Mouse (Mus musculus) c-Kit-positive CD71-positive TER-119-negative erythroid progenitor cells, embryonic 14.5 days (primary cell): Measurements from ENCODE around the gene Lbh.

Experiments used
- DNase-seq: peaks from one replicate; pipeline ENCODE4 v3.0.0-alpha.2; 2013; ENCODE audit warnings: low read depth

Lbh gene

DNA sequence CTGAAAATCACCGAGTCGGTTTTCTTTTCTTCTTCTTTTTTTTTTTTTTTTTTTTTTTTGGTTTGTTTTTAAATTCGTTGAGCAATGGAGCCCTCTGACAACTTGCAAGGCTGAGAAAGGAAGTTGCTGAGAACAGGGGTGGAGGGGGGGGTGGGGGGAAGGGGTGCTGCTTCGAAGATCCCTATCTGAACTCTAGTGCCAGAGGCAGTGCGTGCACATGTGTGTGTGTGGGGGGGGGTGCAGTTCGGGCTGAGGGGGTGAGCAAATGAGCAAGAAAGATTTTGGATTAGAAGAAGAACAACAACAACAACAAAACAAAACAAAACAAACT is 21.4 kb downstream of the Lbh start:
- DNase-seq: no peak

GRCm38 (mm10) chr17:72944368-72944767 is 26.3 kb downstream of the Lbh start:
- no peak for DNase-seq

DNA sequence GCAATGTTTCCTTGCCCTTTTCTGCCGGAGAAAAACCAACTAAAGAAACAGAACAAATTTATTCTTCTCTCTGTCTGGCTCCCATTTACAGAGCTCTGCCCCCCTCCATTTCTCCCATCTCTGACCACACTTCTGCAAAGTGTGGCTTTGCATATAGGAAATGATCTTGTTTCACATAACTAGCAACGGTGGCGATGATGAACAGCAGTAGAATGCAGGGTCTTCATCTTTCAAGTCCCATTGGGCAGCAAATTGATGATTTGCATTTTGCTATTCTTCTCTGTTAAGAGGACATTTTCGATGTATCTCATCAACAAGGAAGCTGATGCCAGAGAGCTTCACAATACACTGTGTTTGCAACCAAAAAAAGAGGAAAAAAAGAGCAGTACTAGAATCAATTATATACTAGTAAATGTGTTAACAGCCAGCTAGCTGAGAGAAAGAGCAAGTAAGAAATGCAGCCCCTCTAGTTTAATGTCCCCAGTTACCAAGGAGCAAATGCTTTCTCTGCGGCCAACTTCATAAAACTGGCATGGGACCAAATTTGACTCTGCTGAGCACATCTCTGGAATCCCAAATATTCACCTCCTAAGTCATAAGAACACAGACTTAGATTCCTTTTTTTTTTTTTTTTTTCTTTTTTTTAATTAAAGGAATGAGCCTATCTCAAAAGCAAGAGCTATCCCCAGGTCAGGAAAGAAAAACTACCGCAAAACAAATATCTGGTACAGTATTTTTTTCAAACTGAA is 29.2 kb downstream of the Lbh start:
- no peak for DNase-seq

DNA sequence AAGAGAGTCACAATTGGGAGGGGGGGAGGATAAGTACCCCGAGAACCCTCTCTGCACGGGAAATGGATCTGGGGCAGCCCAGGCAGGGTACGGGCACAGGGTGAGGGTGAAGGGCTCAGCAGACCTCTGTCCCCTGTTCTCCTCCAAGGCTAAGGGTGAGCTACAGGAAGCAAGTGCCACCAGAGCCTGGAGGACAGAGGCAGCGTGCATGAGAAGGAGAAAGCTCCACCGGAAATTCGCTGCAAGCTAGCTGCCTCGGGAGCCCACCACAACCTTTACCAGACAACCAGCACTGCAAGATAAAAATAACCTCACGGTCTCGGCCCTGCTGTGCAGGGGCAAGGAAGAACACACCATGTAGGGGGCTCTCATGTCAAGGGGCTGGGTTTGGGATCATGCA is 30.0 kb downstream of the Lbh start:
- DNase-seq: no peak

GRCm38 (mm10) chr17:72949247-72949701 is 31.2 kb downstream of the Lbh start:
- DNase-seq: no peak

GRCm38 (mm10) chr17:72951331-72951730 is 33.2 kb downstream of the Lbh start:
- no peak for DNase-seq

DNA sequence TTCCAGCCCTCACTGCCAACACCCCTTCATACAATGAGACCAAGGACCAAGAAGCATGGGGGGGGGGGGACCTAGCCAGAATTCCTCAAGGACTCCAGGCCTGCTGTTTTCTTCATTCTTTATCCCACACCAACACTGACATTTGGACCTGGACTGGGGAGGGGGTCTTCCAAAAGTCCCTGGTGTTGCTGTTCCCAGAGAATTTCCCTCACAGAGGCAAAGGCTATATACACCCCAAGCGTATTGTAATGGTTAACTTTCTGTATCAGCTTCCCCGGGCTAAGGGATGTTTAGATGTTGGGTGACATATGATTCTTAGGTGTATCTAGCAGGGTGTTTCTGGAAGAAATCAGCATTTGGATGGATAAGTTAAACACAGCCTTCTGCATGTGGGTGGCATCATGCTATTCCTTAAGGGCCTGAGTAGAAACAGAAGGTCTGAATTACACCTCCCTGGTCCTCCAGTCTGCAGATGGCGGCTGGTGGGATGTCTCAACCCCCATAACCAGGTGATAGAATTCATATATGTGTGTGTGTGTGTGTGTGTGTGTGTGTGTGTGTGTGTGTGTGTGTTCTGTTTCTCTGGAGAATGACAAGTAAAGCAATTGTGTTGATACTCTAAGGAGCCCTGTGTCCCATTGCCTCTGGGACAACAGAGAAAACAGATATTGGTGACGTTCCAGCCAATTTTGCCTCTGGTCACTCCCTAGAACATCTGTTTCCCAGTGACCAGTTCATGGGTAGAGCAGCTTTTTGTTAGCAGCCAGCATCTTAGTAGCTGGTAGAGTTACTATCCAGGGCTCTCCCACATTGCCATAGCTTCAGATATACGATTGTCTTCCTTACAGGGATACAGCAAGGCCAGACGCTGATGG is 35.9 kb downstream of the Lbh start:
- DNase-seq: no peak

DNA sequence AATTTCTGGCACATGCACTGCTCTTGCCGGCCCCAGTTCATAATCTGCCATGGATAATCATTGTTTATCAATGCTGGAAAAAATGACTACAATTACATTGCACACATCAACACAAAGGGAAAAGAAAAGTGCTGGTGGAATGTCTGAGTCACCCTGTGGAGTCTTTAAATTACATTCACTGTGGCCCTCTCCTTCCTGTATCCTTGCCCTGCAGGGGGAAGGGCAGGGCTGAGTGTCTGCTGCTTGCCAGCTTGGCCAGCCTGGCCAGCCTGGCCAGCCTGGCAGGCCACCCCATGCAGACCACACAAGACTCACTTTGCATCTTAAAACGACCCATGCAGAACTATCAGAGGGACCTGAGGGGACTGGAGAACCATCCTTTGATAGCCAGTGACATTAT is 37.4 kb downstream of the Lbh start:
- no peak for DNase-seq

- DNase-seq: no peak
Observed at GRCm38 (mm10) chr17:72957016-72957415, 38.9 kb downstream of the Lbh start.

GRCm38 (mm10) chr17:72958886-72959285 is 40.8 kb downstream of the Lbh start:
- DNase-seq: no peak

DNA sequence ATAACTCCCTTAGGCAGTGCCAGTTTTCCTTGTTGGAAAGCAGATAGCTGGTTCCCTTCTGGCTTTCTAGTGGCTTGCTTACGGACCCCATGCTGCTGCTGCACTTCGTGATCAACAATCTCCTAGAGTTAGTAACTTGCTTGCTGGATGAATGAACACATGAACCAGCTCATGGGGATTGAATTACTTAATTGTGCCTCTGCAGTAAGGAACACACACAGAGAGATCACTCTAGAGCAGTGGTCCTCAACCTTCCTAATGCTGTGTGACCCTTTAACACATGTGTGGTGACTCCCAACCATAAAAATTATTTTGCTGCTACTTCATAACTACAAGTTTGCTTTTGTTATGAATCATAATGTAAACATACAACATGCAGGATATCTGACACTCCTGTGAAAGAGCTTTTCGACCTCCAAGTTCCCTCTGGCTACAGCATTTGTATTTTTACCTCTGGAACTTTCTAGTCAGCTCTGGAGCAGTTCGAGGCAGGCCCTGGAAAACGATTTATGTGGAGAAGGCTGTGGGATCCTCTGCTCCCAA is 41.5 kb downstream of the Lbh start:
- no peak for DNase-seq

DNA sequence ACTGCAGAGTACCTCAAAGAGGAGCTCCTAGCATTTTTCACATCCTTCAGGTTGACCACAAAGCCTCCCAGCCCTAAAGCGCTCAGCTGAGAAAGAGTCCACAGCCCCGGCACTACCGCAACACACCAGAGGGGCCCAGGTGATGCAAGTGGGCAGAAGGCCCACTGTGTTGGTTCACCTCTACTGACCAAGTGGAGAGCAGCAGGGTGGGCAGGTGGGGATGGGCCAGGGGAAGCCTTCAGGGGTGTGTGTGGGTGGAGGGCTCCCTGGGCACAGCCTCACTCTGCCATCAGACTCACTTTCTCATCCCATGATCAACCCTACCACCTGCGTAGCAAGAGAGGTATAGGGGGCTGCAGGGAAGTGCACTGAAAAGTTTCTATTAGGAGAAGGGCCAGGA is 42.1 kb downstream of the Lbh start:
- DNase-seq: no peak

GRCm38 (mm10) chr17:72960873-72961272 is 42.8 kb downstream of the Lbh start:
- no peak for DNase-seq

GRCm38 (mm10) chr17:72961953-72962630 is 44.0 kb downstream of the Lbh start:
- no peak for DNase-seq

- DNase-seq: no peak
Observed at GRCm38 (mm10) chr17:72965687-72966086, 47.6 kb downstream of the Lbh start.

DNA sequence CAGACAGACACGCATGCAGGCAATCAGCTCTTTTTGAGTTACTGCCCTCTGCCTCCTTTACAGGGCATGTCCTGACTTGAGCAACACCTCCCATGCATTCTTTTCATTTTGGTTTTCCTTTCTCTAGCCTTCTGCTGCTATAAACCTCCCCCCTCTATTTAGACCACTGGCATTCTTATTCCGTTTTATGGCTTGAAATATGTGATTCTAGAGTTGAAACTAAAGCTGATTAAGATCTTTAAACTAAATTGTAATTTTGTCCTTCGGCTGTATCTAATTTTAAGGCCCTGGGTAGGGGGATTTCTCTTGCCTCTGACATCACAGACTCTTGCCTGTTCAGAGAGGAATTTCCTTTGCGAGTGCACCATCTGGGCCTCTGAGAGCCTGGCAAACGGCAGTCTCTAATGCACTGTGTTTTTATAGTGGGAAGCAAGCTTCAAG is 48.0 kb downstream of the Lbh start:
- DNase-seq: no peak

- no peak for DNase-seq
Observed at GRCm38 (mm10) chr17:72966878-72967277, 48.8 kb downstream of the Lbh start.

- DNase-seq: no peak
Observed at GRCm38 (mm10) chr17:72967371-72968175, 49.5 kb downstream of the Lbh start.

- no peak for DNase-seq
Observed at GRCm38 (mm10) chr17:72968666-72969065, 50.6 kb downstream of the Lbh start.

DNA sequence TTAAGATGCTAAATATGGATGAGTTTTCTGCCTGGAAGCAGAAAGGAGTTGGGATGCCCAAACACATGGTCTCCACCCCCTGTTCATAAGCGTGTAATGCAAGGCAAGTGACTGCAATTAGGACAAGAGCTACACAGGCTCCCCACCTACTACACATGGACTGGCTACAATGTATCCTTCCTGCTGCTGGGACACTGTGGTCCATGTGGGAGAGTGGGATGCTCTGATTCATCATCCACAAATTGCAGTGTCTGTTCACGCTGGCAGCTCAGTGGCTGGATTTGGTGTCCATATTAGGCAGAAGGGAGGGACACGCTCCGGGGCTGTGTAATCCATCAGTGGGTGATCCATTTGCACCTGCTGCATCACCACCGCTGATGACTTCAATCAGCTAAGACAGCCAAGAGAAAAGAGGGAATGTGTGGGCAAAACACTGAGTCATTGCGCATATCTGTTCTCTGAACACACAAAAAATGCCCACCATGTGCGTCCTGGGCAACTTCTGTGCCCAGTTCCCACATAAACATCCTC is 52.6 kb downstream of the Lbh start:
- DNase-seq: no peak

DNA sequence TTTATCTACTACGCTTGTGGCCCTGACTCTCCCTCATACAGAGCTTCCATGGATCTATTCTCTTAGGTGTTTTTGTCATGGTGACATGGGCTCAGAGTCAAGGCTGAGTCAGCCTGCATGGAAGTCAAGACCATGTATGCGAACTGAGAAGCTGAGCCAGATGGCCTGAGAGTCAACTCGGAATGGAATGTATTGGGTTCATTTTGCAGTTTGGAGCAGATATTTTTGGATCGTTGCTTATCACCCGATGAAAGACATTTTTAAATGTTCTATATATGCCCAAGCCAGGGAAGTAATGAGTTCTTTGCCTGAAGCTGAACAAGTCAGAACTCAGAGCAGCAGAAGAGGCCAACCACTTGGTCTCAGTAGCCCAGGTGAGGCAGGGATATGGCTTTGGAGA is 54.9 kb downstream of the Lbh start:
- no peak for DNase-seq
